Mouse (Mus musculus) small intestine, adult 2 months (tissue): Measurements from ENCODE around the gene Spsb3.

ENCODE experiments used
- CTCF ChIP-seq: fragments of 200-500 bp; IDR thresholded peaks from 2 replicates; pipeline ENCODE4 v1.5.1; 2012; ENCODE audit warnings: low read depth, mild to moderate bottlenecking, control low read depth, inconsistent platforms, low read length, moderate library complexity, mixed read lengths; ENCODE audit not compliant: insufficient replicate concordance, insufficient read length; ENCODE audit errors: extremely low read depth
- POLR2A ChIP-seq: fragments of 200-500 bp; IDR thresholded peaks from 2 replicates; pipeline ENCODE4 v1.6.1; 2012; ENCODE audit warnings: low read depth, mild to moderate bottlenecking, control low read depth, inconsistent platforms, low read length, moderate library complexity

GRCm38 (mm10) chr17:24874405-24874745 is 12.1 kb upstream of the Spsb3 start:
- TF ChIP-seq CTCF = no peak
- no peak for TF ChIP-seq POLR2A
